Mouse (Mus musculus) C2C12 (cell line): ENCODE measurements around the gene Polrmt.

Source experiments
- CTCF ChIP-seq: IDR thresholded peaks from one replicate; pipeline ENCODE4 v1.5.1; 2011; ENCODE audit not compliant: control insufficient read depth, insufficient read depth, insufficient read length
- MAX ChIP-seq: IDR thresholded peaks from one replicate; pipeline ENCODE4 v1.6.1; 2011; ENCODE audit warnings: mild to moderate bottlenecking, control low read depth

- TF ChIP-seq CTCF: no peak
- TF ChIP-seq MAX: no peak
Observed at GRCm38 (mm10) chr10:79689178-79689577, 57.2 kb downstream of the Polrmt start.
